Mouse (Mus musculus) spleen, embryonic (tissue): ENCODE results near the gene Ifi27l2b.

Experiments used
- CTCF ChIA-PET: fragments of 350-600 bp; sonication (Branson Sonifier 250); formaldehyde crosslinking; loops from one replicate; lab custom pipeline; 2022; lab: Charles Lee

The Ifi27l2b gene

DNA sequence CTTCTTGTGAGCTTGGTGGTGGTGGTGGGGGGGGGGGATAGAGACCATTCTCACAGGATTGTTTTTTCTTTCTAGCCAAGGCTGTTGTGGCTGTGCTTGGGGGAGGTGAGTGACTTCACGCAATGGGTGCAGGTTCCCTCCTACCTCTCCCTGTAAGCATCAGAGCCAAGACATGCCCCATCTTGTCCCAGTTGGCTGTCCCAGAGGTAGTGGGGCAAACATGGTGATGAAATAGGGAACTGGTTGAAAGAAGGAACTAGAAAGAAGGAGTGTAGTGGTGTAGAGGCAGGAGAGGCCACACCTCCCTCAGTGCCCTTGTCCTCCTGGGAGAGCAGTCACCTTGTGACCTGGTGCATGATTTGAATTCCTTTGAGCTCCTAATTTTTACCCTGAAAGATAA, 19.4 kb downstream of the Ifi27l2b start:
- CTCF ChIA-PET = interaction anchor here (0.7 kb wide), 1 partner anchor 18 kb away, joined by 3 read pairs; no protein-coding TSS in a partner anchor

DNA sequence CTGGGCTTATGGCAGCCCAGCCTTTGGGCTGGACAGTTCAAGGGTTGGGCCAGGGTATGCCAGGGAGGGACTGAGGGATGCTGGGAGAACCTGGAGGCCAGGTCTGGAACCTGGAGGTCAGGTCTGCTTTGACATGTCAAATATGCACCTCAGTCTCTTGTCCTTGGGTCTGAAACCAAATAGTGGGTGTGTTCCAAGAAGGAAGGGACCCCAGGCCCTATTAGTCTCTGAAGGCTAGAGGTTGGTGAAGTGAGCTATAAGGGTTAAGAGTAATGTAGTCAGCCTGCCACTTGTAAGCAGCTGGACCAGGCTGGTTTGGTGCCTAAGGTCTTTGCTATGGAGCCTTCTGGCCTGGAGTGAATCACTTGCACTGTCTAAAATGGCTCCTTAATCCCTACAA, 22.2 kb downstream of the Ifi27l2b start:
- CTCF ChIA-PET = interaction anchor here (1.2 kb wide), 1 partner anchor 9 kb away, joined by 6 read pairs; the partner anchor contains the start of gene Ifi27l2a

DNA sequence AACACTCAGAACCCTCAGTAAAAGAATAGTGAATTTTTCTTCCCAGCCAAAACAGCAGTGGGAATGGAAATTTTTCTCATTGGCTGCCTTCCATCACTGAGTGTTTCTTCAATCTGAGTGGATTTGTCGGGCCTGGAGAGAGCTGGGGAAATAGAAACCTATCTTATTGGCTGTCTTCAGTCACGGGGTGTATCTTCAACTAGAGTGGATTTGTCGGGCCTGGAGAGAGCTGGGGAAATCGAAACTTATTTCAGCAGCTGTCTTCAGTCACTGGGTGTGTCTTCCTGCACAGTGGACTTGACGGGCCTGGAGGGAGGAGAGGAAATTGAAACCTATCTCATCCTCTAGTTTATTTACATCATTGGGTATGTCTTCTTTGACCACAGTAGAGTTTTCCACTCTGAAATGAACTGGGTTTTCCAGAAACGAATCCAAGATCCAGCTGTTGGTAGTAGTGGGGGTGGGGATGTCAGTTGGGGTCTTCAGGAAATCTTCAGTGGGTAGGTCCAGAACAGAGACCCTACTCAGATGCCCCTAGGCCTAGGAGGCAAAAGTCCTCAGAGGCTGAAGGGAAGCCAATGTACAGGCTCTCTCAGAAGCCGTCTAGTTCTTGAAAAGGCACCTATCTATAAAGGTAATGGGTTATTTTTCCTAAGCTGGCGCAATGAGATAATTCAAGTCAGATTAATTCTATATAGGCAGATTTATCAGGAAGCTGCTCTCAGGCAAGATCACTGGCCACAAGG, 22.9 kb downstream of the Ifi27l2b start, which contains the start of gene Ifi27:
TSS of gene Ifi27 (plus strand) at position 226 of the 746 bp plus-strand sequence.
- CTCF ChIA-PET = interaction anchor here (1.2 kb wide), 1 partner anchor 10 kb away, joined by 6 read pairs; the partner anchor contains the start of gene Ifi27l2a

DNA sequence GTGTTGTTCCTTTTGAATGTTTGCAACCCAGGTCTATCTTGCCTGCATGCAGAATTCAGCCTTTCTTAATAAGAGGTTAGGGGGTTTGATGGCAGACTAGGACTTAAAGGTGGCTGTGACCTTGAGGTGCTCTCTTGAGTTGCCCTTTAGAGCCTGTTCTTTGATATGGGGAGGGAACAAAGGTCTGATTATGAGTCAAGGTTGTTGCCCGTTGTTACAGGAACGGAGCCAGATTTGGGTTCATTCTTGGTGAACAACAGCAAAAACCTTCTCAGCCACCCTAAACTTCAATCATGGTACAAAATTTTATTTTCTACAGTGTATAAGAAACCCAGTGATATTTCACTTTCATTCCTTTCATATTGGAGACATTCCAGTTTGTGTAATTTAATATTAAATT, 23.6 kb downstream of the Ifi27l2b start:
- CTCF ChIA-PET = no interaction called here

DNA sequence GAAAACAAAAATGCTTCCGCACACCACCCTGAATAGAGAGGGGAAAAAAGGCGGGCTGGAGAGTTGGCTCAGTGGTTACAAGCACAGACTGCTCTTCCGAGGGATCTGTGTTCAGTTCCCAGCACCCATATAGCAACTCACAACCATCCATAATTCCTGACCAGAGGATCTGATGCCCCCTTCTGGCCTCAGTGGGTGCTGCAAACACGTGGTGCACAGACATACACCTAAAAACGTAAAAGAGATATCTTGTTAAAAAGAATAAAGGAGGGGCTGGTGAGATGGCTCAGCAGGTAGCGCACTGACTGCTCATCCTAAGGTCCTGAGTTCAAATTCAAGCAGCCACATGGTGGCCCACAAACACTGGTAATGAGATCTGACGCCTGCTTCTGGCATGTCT, 30.3 kb downstream of the Ifi27l2b start:
- CTCF ChIA-PET = no interaction called here

DNA sequence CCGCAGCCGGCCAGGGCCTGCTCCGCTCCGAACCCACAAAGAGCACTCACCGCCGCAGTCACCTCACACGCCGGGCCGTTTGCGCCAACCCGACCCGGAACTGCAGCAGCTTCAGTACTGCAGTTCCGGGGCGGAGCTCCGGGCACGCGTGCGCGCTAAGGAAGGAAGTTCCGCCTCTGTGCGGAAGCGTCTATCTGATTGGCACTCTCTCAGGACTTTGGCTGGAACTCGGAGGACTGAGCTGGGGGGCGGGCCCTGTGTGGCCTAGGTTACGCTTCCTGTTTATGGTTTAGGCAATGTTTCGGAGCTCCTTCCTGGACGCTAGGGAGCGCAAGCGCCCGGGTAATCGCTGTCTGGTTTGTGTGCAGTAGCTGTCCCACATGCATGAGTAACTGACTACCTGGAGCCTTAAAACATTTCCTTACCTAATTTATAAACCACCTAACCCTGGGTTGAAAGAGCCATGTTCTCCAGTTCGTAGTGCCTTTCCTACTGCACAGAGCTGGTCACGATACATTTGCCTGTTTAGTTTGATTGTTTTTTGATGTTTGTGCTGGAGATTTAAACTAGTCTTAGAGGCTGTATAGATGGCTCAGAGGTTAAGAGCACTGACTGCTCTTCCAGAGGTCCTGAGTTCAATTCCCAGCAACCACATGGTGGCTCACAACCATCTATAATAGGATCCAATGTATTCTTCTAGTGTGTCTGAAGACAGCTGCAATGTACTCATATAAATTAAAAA, 31.1 kb downstream of the Ifi27l2b start, which contains the start of gene Ddx24:
TSS of gene Ddx24 (minus strand) at position 102 of the 742 bp plus-strand sequence.
- CTCF ChIA-PET = interaction anchor here (0.5 to 0.7 kb wide), 2 partner anchors 69 to 282 kb away, joined by 3 to 4 read pairs; no protein-coding TSS in a partner anchor

DNA sequence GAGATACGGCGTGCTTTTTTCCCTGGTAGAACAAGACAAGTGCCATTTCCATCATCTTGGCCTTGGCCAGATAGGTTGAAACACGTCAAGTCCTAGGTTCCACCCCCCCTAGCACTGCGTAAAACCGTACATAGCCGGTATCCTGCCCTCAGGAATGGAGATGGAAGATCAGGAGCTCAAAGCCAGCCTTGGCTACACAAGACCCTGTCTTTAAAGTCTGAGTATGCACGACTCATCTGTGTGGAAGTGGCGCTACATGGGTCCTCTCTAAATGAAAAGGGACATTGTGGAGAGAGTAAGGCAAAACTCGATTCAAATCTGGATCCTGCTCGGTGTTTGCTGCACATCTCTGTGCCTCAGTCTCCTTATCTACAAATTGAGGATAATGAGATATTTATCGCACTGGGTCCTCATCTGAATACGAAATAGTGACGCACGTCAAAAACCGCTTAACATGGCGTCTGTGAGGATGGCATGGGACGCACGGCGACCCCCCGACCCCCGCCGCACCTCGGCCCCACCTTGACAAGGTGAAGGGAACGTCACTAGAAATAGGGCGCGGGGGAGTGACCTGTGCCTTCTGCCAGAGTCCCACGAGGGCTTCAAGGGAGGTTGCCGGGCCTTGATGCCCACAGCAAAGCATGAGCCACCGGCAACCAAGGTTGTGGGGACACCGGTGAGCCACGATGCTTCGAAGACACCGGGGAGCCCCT, 31.9 kb downstream of the Ifi27l2b start:
- CTCF ChIA-PET = interaction anchor here (0.7 kb wide), 1 partner anchor 70 kb away, joined by 3 read pairs; no protein-coding TSS in a partner anchor

DNA sequence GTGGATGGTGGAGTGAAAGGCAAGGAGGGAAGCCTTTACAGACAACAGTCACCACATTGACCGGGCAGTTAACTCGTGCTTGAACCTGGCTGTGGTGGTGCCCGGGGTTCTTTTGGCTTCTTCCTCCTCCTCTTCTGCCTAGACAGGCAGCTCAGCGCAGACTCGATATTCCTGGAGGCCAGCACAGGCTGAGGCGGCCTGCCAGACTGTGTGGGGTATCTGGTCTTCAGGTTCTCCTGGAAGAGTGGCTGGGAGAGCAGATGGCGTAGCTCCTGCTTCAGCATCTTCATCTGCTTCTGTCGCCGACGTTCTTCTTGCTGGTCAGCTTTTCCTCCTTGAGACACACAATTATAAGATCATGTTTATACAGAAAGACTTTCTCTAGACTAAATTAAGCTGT, 48.9 kb downstream of the Ifi27l2b start:
- CTCF ChIA-PET = interaction anchor here (0.5 kb wide), 1 partner anchor 43 kb away, joined by 5 read pairs; no protein-coding TSS in a partner anchor

DNA sequence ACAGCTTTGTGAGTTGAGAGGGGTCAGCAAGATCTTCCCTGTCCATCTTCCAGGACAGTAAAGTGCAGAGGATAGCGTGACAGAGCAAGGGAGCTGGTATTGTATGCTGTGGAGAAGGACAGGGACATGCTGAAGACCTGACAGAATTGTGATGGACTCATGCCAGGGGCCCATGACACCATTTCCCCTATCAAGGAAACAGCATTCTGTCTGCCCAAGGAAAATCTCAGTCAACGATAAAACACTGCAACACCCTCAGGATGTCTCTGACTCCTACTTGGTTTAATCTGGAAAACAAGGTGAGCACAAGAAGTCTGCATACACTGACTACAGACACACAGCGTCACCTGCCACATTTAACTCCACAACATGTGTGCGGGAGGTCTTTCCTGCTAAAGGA, 49.3 kb downstream of the Ifi27l2b start, which contains the start of gene 9330161L09Rik:
TSS of gene 9330161L09Rik (minus strand) at position 101 of the 400 bp plus-strand sequence.
- CTCF ChIA-PET = interaction anchor here (0.5 kb wide), 1 partner anchor 43 kb away, joined by 5 read pairs; no protein-coding TSS in a partner anchor

DNA sequence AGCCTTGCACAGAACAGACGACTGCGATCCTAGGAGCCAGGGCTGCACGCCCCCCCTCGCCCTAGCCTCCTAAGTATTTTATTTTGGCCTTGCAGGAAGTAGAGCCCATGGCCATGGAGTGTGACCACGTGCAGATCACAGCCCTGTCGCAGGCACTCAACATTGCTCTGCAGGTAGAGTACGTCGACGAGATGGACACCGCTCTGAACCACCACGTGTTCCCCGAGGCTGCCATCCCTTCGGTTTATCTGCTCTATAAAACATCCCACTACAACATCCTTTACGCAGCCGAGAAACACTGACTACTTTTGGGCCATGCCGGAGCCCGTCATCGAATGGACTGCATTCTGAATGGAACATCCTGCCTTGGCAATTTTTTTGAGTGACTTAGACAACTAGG, 52.9 kb downstream of the Ifi27l2b start:
- CTCF ChIA-PET = no interaction called here
